Mouse (Mus musculus) liver, embryonic 16.5 days (tissue): ENCODE measurements around the gene Dmpk. TPM values are rescaled to one million over a fixed set of nuclear protein-coding genes. Genes with fewer than 3 reads are reported as not detected.

Experiments used
- ATAC-seq: fragments of 200-750 bp; cut with Nextera tagmentation; 2 replicates; pipeline ENCODE4 v1.8.0; 2017; ENCODE audit warnings: low read depth, mild to moderate bottlenecking, moderate number of reproducible peaks, moderate library complexity
- H3K27ac ChIP-seq: fragments of 300-500 bp; sonication (generic); 2 replicates; pipeline ENCODE4 v1.5.1; 2014; ENCODE audit warnings: mild to moderate bottlenecking, low read length
- H3K27me3 ChIP-seq: fragments of 300-500 bp; sonication (generic); 2 replicates; pipeline ENCODE4 v1.6.1; 2014; ENCODE audit warnings: low read depth, low read length, mixed read lengths; ENCODE audit not compliant: control insufficient read depth, insufficient read depth
- H3K36me3 ChIP-seq: fragments of 300-500 bp; sonication (generic); 2 replicates; pipeline ENCODE4 v1.6.1; 2014; ENCODE audit warnings: mild to moderate bottlenecking; ENCODE audit not compliant: control insufficient read depth, insufficient read depth
- H3K4me1 ChIP-seq: fragments of 300-500 bp; sonication (generic); 2 replicates; pipeline ENCODE4 v1.6.1; 2014; ENCODE audit warnings: low read depth, low read length, mixed read lengths; ENCODE audit not compliant: control insufficient read depth
- H3K4me2 ChIP-seq: fragments of 300-500 bp; sonication (generic); 2 replicates; pipeline ENCODE4 v1.6.1; 2014; ENCODE audit warnings: low read depth, low read length, mixed read lengths
- H3K4me3 ChIP-seq: fragments of 300-500 bp; sonication (generic); 2 replicates; pipeline ENCODE4 v1.5.1; 2014; ENCODE audit warnings: low read depth, mild to moderate bottlenecking, low read length
- H3K9ac ChIP-seq: fragments of 300-500 bp; sonication (generic); 2 replicates; pipeline ENCODE4 v1.6.1; 2014; ENCODE audit warnings: low read depth, low read length
- H3K9me3 ChIP-seq: fragments of 300-500 bp; sonication (generic); replicated peaks from 2 replicates; pipeline ENCODE4 v1.6.1; 2016; ENCODE audit warnings: low read length; ENCODE audit not compliant: control insufficient read depth
- WGBS: fragments of 180-500 bp; shearing (Covaris S2); extraction: QIAGEN DNeasy Blood & Tissue Kit; methylation state at CpG from one replicate; pipeline ENCODE4 v1.1.7; 2014; ENCODE audit not compliant: insufficient replicate concordance; 5-methylcytosine and 5-hydroxymethylcytosine counted together
- polyA plus RNA-seq: library from polyadenylated mRNA; unstranded; fragments of >200 nt; fragmentation: Nextera tagmentation; extraction: Ambion mirVana; gene quantifications from 2 replicates; pipeline ENCODE4 v1.2.1, GENCODE M21; 2015

Dmpk gene
- polyA plus RNA-seq, 1 experiment from 2014 or later: 17.1 TPM

DNA sequence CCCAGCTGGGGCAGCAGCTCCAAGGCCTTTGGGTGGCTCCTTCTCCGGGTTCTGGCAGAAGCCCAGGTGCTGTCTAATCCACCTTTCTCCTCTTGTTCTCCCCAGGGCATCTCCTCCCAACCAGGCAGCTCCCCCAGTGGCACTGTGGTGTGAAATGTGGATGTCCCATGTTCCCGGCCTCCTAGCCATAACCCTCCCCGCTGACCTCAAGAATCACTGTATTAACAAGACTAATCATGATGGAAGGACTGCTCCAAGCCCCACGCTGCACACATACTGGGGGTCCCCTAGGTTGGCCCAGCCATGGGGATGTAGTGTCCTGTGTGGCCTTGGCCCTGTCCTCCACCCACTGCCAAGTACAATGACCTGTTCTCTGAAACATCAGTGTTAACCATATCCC is 1.5 kb upstream of the Dmpk start:
- H3K4me1 ChIP-seq: peaks cover 32% of the 10 kb centered on the region
- H3K36me3 ChIP-seq: peaks cover 20% of the 10 kb centered on the region
- no peak overlapping the region for H3K4me2 ChIP-seq
- WGBS: 68% methylated on average over 4 of the region's 4 CpGs
- no peak overlapping the region for H3K27ac ChIP-seq
- no peaks in the 10 kb centered on the region for H3K9me3 ChIP-seq
- H3K9ac ChIP-seq: no peak overlapping the region
- no peak overlapping the region for H3K4me3 ChIP-seq
- ATAC-seq: no peak
- H3K27me3 ChIP-seq: peaks cover 10% of the 10 kb centered on the region

DNA sequence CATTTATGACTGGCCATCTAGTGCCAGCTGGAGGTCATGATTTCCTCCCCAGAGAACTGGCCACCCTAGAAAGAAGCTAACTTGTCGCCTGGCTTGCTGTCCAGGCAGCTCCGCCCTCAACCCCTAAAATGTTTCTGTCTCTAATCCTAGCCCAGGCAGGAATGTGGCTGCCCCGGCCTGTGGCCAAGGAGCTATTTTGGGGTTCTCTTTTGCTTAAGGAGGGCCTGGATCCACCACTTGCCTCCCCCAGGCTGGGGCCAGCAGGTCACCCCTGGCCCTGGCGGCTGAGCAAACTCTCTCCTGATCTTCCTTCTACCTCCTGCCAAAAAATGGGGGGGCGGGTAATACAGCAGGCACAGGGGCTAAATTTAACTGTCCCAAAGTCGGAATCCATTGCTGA is 553 bp upstream of the Dmpk start:
- Histone ChIP-seq H3K9ac (no peak overlapping the region), H3K4me2 (no peak overlapping the region), H3K4me3 (no peak overlapping the region), H3K4me1 (peaks cover 27% of the 10 kb centered on the region), H3K27me3 (peaks cover 11% of the 10 kb centered on the region), H3K9me3 (no peaks in the 10 kb centered on the region), H3K27ac (no peak overlapping the region), H3K36me3 (peaks cover 20% of the 10 kb centered on the region)
- WGBS: 52% methylated on average over 6 of the region's 6 CpGs
- ATAC-seq: no peak

DNA sequence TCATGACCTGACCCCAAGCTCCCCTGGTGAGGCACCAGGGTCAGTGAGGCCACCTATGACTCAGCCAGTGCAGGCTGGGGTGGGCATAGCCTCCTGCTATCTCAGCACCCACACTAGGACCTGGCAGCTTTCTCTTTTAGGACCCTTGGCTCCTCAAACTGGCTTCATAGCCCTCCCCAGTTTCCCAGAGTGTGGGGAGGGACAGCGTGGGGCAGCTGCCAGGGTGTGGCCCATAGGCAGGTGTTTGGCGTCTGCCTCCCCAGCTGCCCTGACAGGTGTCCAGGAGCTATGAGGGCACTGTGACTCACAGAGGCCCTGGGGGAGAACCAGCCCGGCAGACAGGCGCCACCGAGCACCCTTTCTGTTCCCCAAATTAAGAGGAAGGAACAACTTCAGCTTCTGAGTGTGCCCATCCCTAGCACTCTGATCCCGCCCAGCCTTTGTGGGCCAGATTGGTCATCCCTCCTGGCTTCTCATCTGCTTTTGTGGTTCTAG is 675 bp downstream of the Dmpk start:
- peak overlapping the region; percentile 38; the same call in 1 of the 2 replicates for H3K27ac ChIP-seq
- no peak for ATAC-seq

DNA sequence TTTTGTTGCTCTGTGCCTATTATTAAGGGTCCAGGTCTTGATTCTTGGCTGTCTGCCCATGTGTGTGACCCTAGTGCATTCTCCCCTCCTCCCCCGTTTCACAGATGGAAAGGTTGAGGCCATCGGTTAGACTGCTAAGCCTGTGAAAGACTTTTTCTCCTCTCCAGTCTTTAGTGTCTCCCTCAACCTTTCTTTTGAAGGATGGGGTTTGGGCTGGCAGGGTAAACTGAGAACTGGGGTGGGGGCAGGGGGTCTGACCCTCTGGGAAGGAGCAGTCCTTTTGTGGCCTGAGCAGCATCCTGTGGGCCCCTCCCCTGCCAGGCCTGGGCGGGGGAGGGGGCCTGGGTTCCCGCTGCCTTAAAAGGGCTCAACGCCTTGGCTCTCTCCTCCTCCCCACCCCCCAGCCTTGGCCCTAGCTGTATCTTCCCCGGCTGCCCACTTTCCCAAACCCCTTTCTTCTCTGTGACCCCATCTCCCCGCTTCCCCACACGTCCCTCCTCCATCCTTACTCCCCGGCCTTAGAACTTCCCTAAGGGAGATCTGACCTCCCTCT is 1.3 kb downstream of the Dmpk start:
- H3K4me1 ChIP-seq: peaks cover 27% of the 10 kb centered on the region
- H3K4me3 ChIP-seq: no peak overlapping the region
- ATAC-seq: no peak
- H3K27ac ChIP-seq: peak overlapping the region; percentile 36; the same call in 1 of the 2 replicates
- 23% methylated on average over 6 of the region's 9 CpGs for WGBS
- H3K9ac ChIP-seq: no peak overlapping the region
- no peak overlapping the region for H3K4me2 ChIP-seq
- no peaks in the 10 kb centered on the region for H3K9me3 ChIP-seq
- peaks cover 15% of the 10 kb centered on the region for H3K27me3 ChIP-seq
- peaks cover 15% of the 10 kb centered on the region for H3K36me3 ChIP-seq

More for the DNA sequence above, 675 bp downstream of the Dmpk start:
- Histone ChIP-seq H3K4me1 (peaks cover 27% of the 10 kb centered on the region), H3K9me3 (no peaks in the 10 kb centered on the region), H3K27me3 (peaks cover 15% of the 10 kb centered on the region), H3K9ac (peak overlapping the region; percentile 38; the same call in 1 of the 2 replicates), H3K36me3 (peaks cover 16% of the 10 kb centered on the region), H3K4me3 (peak overlapping the region; percentile 34), H3K4me2 (no peak overlapping the region)
- WGBS: 25% methylated on average over 6 of the region's 6 CpGs

DNA sequence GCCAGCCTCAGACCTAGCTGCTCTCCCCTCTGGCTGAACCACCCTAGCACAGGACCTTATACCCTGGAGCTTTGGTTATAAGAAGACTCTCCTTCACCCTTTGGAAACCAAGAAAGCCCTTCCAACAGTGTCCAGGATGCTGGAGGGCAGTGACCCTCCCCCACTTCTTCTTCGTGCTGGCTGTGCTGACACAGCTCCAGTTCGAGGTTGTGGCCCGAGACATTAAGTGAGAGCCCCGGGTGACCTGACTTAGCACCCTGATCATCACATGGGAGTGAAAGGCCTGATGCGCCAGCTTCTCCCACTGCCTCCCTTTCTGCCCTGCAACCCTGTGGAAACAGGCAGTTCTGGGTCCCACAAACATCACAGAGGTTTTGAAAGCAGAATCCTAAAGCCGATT is 1.8 kb downstream of the Dmpk start:
- H3K9ac ChIP-seq: no peak overlapping the region; the same call in 1 of the 2 replicates
- no peak overlapping the region for H3K27ac ChIP-seq
- peaks cover 27% of the 10 kb centered on the region for H3K4me1 ChIP-seq

DNA sequence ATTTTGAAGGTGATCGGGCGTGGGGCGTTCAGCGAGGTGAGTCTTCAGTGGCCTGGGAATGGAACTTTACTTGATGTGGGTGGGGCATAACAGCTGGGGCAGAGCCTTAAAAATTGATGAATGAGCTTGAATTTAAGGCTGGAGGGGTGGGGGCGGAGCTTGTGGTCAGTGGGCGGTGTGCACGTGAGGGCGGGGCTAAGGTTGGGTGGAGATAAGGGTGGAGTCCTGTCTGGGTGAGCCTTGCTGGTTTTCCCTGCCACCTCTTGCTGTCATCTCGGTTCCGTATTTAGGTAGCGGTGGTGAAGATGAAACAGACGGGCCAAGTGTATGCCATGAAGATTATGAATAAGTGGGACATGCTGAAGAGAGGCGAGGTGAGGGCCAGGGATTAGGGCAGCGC is 2.4 kb downstream of the Dmpk start:
- Histone ChIP-seq H3K4me2 (peak overlapping the region; percentile 54), H3K27ac (no peak overlapping the region), H3K4me3 (peak overlapping the region; percentile 23), H3K9me3 (no peaks in the 10 kb centered on the region), H3K9ac (no peak overlapping the region), H3K27me3 (peaks cover 20% of the 10 kb centered on the region), H3K4me1 (peaks cover 27% of the 10 kb centered on the region), H3K36me3 (peaks cover 4% of the 10 kb centered on the region; the same call in 1 of the 2 replicates)
- ATAC-seq: peak; percentile 76
- 3% methylated on average over 14 of the region's 14 CpGs for WGBS

More for the DNA sequence above, 1.8 kb downstream of the Dmpk start:
- no peak for ATAC-seq
- WGBS: 8% methylated on average over 6 of the region's 6 CpGs
- peak overlapping the region; percentile 13; the same call in 1 of the 2 replicates for H3K4me3 ChIP-seq
- H3K36me3 ChIP-seq: peaks cover 10% of the 10 kb centered on the region
- peak overlapping the region; percentile 54 for H3K4me2 ChIP-seq
- H3K27me3 ChIP-seq: peaks cover 15% of the 10 kb centered on the region
- H3K9me3 ChIP-seq: no peaks in the 10 kb centered on the region

DNA sequence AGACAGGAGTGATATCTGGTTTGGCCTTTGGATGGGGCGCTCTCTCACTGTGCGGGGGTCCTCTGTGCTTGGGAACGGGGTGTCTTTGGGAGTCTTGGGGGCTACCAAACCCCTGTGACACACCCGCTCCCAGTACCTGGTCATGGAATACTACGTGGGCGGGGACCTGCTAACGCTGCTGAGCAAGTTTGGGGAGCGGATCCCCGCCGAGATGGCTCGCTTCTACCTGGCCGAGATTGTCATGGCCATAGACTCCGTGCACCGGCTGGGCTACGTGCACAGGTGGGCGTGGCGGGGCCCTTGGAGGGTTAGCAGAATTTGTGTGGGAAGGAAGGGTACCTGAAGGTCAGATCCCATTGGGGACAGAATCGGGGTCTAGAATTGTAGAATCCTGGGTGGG is 3.1 kb downstream of the Dmpk start:
- Histone ChIP-seq H3K9ac (no peak overlapping the region), H3K4me2 (no peak overlapping the region), H3K27me3 (peaks cover 28% of the 10 kb centered on the region), H3K9me3 (no peaks in the 10 kb centered on the region), H3K36me3 (no peaks in the 10 kb centered on the region), H3K4me3 (no peak overlapping the region), H3K27ac (no peak overlapping the region), H3K4me1 (peaks cover 27% of the 10 kb centered on the region)
- 57% methylated on average over 18 of the region's 18 CpGs for WGBS
- no peak for ATAC-seq

DNA sequence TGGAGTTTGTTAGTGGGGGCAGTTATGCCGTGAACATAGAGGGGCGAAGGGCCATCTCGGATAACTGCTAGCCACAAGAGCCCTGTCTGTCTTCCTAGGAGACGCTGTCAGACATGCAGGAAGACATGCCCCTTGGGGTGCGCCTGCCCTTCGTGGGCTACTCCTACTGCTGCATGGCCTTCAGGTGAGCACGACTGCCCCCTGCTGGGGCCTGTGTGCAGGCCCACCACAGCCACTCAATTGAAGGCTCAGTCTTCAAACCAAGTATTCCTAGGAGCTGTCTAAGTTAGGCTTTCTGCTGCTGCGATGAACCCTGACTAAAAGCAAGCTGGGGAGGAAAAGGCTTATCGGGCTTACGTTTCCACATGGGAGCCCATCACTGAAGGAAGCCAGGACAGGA is 5.2 kb downstream of the Dmpk start:
- ATAC-seq: no peak
- Histone ChIP-seq H3K9ac (no peak overlapping the region), H3K4me2 (no peak overlapping the region), H3K27ac (no peak overlapping the region), H3K4me1 (peaks cover 32% of the 10 kb centered on the region), H3K27me3 (peaks cover 38% of the 10 kb centered on the region), H3K9me3 (no peaks in the 10 kb centered on the region), H3K36me3 (no peaks in the 10 kb centered on the region), H3K4me3 (no peak overlapping the region)
- WGBS: 25% methylated on average over 10 of the region's 10 CpGs

DNA sequence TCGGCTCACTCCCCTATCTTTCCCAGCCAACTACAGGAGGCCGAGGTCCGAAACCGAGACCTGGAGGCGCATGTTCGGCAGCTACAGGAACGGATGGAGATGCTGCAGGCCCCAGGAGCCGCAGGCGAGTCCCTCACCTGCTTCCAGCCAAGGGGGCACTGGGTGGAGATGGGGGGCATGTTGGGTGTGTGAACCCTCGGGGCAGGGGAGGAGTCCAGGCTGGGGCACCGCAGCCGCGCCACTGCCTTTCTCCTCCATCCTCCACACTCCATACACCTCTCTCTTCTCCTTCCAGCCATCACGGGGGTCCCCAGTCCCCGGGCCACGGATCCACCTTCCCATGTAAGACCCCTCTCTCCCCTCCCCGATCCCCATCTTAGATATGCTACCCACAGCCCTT is 8.3 kb downstream of the Dmpk start:
- Histone ChIP-seq H3K9ac (no peak overlapping the region), H3K4me3 (no peak overlapping the region), H3K27me3 (peaks cover 59% of the 10 kb centered on the region), H3K4me1 (peaks cover 39% of the 10 kb centered on the region), H3K9me3 (no peaks in the 10 kb centered on the region), H3K27ac (no peak overlapping the region), H3K4me2 (no peak overlapping the region; the same call in 1 of the 2 replicates), H3K36me3 (no peaks in the 10 kb centered on the region)
- 34% methylated on average over 17 of the region's 17 CpGs for WGBS
- ATAC-seq: no peak
